Mouse (Mus musculus) spleen, embryonic (tissue): ENCODE results near the gene Ano10.
"Not testable (repeated sequence)": the region's sequence is repeated elsewhere in the genome, so short reads cannot be mapped to it uniquely, and the experiment has no call there.

Experiments
- CTCF ChIA-PET: fragments of 350-600 bp; sonication (Branson Sonifier 250); formaldehyde crosslinking; loops from one replicate; lab custom pipeline; 2022; lab: Charles Lee

Ano10 gene

DNA sequence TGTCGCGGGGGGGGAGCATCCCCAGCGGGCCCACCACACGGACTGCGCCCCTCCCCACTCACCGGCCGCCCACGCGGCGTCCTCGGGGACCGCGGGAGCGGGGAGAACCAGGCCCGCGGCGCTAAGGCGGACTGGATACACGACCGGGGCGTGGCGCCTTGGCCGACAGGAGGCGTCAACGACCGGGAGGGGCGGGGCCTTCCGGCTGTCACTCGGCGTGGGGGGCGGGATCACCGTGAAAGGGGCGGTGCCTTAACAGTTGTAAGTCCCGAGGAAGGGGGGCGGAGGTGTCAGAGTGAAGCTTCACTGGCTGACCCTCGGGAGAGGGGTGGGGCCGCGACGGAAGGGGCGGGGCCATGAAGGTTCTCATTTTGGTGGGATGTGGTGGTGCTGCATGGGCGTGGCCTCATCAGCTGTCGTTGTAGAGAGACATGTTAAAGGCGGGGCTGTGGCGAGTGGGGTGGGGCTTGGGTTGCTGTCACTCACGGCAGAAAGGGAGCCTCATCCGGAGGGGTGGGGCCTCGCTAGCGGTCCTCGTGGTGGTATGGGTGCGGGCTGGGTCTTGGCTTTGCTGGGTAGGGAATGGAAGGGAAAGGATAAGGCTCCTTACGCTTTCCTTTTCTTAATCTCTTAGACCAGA is at the start of gene Ano10:
Gene Ano10, minus strand, starts transcription at position 182 of the 640 bp plus-strand sequence.
- CTCF ChIA-PET: interaction anchor here (1.2 kb wide), 1 partner anchor 177 kb away, joined by 4 read pairs; the partner anchor contains the start of gene Snrk

DNA sequence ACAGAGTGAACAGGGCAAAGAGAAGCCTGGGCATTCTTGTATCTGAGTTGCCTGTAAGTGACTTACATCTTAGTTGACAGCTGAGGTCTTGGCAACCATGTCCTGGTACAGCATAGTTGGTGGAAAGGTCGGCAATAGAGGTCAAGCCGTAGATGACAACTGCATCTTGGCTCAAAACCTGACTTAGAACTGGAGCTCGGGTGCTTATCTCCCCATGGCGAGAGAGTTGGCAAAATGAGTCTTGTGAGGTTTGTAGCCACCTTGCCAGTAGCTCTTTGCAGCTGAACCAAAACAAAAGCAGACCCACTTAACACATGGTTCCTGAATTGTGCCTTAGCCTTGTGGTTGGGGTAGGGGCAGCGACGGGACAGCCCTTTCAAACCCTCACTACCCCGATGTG is 49.2 kb upstream of the Ano10 start:
- CTCF ChIA-PET: no interaction called here

DNA sequence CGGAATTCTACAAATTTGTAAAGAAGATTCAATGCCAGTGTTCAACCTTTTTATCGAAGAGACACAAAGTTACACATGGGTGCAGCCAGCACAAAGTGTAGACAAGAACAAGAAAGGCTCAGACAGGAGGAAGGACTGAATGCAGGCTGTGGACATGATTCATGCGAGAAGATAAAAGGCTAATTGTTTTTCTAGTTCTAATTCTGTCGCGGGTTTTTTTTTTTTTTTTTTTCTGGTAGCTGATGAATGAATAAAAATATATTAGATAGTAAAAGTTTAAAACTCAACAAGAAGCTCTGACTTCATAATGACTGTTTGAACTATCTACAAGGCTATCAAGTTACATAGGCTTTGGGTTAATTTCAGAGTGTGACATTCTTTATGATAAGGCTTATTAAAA is 45.7 kb upstream of the Ano10 start:
- CTCF ChIA-PET: interaction anchor here (0.6 to 0.7 kb wide), 2 partner anchors 492 to 1136 kb away, joined by 8 to 9 read pairs; no protein-coding TSS in a partner anchor

DNA sequence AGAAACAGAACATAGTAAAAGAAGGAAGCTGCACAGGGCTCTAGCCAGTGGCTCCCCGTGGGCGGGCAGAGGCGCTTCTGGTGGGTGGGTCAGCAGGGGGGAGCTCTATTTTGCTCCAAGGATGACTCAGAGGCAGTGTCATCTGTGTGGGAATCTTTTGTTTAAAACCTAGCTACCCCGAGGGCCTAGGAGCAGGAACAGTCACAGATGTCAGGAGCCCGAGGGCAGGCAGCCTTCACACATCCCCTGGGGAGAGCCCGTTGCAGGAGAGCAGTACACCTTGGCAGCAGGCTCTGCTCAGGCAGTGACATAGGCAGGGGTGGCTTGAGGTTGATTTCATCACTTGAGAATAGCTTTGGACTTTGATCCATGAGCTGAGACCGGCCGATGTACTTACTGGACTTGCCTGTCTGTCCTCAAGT is 43.3 kb upstream of the Ano10 start:
- CTCF ChIA-PET: no interaction called here

DNA sequence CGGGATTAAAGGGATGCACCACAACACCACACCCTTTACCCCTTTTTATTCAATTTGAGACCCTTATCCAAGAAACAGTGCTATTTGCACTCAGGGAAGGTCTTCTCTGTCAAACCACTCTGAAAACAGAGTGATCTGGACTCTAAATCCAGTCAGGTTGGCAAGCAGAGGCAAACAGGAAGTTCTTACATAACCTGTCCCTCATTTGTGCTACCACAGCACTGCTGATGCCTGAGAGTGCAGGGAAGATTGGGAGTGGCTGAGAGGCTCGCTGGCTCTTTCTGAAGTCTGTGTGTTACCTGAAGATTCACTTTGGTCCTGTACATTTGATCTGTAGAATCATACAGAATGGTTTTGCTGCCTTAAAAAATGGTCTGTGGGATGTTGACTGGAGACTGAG is 42.5 kb upstream of the Ano10 start:
- CTCF ChIA-PET: no interaction called here

DNA sequence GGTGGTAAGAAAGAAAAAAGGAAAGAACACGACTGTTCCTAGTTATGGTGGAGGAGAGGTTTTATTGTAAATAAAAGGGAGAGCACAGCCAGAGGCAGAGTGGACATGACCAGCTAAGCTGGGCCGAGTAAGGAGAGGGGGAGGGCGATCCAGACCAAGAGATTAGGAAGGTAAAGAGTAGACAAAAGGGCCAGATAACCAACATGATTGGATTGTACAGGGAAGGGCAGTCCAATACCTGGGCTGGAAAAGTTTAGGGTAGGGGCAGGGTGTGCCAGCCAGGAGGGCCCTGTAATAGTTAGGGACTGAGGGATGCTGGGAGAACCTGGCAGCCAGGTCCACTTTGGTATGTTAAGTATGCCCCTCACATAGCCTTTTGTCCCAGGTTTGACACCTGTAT is 34.0 kb upstream of the Ano10 start:
- CTCF ChIA-PET: no interaction called here

DNA sequence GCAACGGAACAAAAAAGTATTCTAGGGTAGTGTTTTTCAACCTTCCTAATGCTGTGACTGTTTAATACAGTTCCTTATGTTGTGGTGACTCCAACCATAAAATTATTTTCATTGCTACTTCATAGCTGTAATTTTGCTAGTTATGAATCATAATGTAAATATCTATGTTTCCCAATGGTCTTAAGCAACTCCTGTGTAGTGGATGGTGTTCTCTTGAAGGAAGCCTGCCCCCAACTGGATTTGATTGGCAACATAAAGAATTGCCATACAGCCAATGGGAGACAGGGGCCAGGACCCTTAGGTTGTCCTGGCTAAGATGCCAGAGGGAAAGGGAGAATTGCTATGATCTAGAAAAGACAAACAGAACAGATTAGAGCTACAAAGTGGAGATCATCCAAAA is 31.8 kb upstream of the Ano10 start:
- CTCF ChIA-PET: no interaction called here

DNA sequence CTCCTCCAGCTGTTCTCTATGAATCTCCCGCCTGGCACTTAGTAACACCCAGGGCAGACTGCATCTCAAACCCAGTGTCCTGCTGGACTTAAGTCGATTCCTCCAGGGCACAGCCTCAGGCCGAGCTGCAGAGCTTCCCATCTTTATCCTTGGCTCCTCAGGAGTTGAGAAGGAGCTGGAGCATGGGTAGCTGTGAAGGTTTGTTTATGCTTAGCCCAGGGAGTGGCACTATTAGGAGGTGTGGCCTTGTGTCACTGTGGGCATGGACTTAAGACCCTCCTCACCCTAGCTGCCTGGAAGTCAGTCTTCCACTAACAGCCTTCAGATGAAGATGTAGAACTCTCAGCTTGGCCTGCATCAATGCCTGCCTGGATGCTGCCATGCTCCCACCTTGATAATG is 28.1 kb upstream of the Ano10 start:
- CTCF ChIA-PET: no interaction called here

DNA sequence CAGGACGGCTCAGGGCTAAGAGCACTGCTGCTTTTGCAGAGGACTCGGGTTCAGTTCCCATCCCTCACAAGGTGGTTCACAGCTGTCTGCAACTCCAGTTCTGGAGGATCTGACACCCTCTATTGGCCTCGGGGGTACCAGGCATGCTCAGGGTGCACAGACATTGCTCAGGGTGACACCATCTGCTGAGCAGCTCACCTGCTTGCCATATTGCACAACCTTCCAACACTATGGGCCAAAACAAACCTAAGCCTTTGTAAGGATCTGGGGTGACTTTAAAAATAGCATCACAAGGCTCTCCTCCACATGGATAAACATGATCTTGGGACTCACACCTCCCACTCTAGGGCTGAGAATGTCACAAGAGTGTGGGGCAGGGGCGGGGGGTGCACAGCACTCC is 26.4 kb upstream of the Ano10 start:
- CTCF ChIA-PET: no interaction called here

DNA sequence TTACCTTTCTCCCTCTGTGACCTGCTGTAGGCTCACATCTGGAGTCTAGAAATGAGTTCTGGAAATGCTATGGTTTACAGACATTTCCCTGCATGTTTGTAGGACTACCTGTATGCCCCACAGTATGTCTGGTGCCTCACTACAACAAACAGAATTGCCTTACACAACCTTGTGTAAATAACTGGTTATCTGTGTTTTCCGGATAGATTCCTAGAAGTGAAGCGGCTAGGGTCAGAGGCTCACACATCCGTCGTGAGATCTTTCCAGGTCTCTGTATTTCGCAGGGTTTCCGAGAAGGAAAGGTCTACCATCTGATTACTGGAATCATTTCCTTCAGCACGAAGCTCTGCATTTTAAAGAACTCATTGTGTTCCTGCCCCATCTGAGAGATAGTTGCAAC is 22.3 kb upstream of the Ano10 start:
- CTCF ChIA-PET: no interaction called here

DNA sequence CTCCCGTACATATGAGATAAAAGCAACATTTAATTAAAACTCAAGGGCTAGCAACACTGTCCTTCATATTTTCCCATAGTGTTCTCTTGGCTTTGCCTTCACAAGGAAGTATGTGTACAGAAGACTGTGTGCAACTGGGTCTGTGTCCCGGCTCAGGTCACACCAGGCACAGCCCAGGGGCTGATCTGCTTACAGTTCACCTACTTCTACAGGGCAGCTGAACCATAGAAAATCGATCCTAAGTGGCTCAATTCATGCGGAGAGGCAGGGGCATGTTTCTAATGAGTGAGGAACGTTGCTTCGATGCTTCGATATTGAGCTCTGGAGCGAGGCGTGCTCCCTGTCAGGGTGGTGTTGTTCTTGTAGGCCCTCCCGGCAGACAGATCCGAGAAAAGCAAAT is 21.3 kb upstream of the Ano10 start:
- CTCF ChIA-PET: no interaction called here

DNA sequence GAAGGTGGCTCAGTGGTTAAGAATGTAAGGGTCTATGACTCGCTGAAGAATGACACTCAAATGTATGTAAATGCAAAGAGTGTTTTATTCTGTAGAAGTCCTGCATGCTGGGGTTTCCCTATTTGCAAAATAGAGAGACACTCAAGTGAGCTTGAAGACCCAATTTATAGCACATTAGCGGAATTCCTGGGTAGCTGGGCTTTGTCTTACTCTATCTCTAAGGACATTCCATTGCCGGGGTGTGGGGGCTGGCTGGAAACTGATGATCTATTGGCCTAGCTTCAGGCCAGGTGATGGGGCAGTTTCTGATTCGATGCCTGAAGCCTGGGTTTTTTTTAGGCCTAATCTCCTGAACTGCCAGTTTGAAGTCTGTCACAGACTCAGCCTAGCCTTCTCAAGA is 20.7 kb upstream of the Ano10 start:
- CTCF ChIA-PET: no interaction called here

DNA sequence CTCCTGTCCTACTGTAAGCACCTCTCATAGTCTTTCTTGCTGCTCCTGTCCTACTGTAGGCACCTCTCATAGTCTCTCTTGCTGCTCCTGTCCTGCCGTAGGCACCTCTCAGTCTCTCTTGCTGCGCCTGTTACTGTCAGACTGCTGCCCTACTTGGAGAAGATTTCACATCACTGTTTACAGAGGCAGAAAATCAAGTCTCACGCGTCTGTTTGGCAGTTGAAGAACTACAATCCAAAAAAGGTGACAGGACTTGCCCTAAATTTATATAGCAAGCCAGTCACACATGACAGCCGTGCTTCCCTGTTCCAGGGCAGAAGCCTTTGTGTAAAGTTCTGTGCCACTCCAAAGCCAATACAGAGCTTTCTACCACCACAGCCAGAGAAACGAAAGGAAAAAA is 20.2 kb upstream of the Ano10 start:
- CTCF ChIA-PET: no interaction called here

DNA sequence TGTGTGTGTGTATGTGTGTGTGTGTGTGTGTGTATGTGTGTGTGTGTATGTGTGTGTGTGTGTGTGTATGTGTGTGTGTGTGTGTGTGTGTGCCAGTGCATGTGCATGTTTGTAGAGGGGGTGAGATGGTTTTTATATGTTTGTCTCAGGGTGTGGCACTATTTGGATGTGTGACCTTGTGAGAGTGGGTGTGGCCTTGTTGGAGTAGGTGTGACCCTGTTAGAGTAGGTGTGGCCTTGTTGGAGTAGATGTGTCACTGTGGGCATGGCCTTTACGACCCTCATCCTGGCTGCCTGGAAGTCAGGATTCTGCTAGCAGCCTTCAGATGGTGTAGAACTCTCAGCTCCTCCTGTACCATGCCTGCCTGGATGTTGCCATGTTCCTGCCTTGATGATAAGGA is 18.9 kb upstream of the Ano10 start:
- CTCF ChIA-PET: not testable (repeated sequence)

DNA sequence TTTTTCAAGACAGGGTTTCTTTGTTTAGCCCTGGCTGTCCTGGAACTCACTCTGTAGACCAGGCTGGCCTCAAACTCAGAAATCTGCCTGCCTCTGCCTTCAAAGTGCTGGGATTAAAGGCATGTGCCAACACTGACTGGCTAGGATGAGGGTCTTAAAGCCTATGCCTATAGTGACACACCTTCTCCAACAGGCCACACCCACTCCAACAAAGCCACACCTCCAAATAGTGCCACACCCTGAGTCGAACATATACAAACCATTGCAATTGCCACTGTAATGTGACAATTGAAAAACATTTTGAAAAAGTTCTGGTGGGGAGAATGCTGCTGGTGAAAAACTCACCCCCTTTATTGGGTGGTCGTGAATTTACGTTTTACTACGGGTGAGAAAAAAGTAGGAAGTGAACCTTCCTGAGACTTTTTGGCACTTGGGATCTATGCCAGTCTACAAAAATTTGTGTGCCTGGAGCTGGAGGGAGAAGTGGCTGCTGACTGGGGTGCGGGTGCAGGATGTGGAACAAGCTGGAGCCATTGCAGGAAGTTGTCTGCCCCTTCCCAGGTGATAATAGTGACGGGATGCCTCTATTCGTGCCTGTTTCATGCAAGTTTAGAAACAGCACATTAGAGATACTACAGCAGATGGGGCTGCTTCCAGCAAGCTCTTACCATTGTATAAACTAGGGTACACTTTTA is 18.2 kb upstream of the Ano10 start:
- CTCF ChIA-PET: no interaction called here

DNA sequence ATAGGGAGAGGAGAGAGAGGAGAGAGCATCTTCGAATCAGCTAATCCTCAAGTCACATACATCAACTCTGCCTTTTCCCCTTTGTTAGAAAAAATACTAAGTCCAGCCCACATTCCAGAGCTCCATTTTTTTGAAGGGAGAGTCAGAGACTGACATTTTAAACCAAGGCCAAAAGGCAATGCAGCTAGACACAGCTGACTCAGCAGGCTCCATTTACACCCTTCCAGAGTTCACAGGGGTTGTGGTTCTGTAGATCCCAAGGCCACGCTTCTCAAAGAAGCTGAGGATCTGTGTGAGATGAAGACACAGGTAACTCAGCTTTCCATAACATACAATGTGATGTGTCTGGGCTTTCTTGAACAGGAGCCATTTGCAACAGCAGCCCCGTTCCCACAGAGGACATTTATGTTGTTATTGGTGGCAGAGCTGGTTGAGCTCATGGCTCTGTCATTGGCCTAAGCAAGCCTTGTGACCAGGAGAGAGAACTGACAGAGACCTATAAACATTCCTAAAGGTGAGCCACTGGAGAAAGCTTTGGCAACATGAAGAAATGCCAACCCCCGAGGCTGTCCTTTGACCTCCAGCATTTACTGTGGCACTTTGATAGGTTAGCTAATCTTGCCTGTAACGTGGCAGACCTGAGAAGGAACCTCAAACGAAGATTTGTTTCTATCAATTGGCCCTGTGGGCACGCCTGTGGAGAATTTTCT is 17.0 kb upstream of the Ano10 start:
- CTCF ChIA-PET: interaction anchor here (0.6 to 2.0 kb wide), 4 partner anchors 63 to 1817 kb away, joined by 3 to 8 read pairs (median 5); no protein-coding TSS in a partner anchor

DNA sequence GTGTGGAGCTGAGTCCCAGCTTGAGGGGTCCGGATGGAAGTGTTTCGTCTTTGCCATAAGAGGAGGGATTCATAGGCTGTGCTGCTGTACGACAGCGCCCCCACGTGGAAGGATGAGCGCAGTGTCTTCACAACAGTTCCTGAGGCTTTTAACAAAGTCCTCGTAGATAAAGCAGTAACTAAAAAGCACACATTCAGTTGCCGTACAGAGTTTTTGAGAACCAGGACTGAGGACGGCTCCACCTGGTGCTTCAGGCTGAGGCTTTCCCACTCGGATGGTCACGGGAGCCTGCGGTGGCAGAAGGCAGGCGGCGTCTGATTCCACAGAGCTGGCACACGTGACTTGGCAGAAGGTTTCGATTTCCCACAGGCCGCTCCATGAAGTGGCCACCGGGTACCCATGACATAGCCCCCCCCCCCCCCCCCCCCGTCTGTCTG is 16.4 kb upstream of the Ano10 start:
- CTCF ChIA-PET: interaction anchor here (1.1 to 2.0 kb wide), 3 partner anchors 62 to 68 kb away, joined by 3 to 8 read pairs (median 7); no protein-coding TSS in a partner anchor

DNA sequence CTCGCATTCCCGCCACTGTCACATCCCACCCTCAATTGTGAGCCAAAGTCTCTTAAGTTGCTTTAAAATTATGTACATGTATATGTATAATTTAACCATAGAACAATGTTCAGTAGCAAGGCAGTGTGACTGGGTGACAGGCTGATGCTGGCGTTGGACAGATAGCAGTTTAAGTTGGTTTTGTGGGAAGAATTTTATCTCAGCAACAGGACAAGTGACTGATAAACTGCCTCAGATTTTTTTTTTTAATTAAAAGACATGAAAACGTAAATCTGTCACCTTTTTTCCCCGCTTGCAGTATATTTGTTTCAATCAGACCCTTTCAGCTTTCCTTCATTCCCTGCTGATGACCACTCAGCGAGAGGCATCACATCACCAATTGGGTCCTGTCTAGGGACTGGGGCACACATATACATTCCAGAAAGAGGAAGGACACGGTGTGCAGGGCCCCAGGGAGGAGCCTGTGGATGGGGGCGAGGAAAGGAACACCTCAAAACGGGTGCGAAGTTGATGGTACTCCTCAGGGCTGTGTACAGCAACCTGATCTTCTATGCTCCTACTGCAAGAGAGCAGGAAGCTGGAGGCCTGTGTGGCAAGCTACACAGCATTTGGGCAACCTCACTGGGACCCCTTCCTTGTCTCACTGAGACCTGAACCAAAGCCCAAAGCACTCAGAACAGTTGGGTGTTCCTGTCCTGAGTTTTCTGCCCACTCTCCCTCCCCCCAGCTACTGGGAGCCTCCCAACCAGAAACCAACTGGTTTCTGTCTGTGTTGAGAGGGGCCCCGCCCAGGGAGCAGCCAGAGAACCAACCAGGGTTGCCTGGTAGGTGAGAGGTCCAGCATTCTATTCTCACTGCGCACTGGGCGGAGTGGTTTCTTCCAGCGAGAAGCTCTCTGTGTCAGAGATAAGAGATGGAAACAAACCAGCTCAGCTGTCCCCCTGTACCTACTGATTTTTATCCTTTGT is 15.1 kb upstream of the Ano10 start:
- CTCF ChIA-PET: interaction anchor here (0.7 to 2.0 kb wide), 2 partner anchors 28 to 61 kb away, joined by 3 to 7 read pairs; no protein-coding TSS in a partner anchor

DNA sequence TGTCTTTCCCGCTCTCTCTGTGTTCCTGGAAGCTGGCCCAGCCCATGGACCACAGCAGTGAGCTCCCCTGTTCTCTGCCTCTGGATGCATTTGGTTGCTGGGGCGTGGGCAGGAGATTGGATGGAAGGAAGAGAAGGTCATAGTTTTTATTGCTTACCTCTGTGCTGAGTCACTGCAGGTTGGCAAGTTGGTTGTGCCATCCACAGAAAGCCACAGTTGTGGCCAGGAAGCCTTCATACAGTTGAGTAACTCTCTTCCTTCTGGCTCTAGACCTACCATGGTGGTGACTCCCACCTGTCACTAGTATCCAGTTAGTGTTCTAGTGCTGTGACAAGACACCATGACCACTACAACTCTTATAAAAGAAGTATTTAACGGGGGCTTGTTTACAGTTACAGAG is 11.1 kb upstream of the Ano10 start:
- CTCF ChIA-PET: interaction anchor here (0.7 kb wide), 1 partner anchor 935 kb away, joined by 3 read pairs; no protein-coding TSS in a partner anchor

DNA sequence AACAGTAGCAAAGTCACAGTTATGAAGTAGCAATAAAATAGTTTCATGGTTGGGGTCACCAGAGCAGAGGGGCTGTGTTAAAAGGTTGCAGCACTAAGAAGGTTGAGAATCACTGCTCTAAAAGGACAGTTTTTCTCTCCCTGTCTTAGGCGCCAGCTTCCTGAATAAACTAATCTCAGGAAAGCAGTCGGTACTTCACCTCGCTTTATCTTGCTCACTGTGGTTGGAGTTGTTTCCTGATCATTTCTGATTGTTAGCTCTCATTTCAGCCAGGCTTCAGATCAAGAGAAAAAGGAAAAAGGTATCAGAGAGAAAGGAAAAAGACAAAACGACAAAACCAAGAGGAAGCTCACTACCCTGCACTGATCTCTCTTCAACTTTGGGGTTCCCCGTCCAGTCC is 1.9 kb upstream of the Ano10 start:
- CTCF ChIA-PET: no interaction called here

DNA sequence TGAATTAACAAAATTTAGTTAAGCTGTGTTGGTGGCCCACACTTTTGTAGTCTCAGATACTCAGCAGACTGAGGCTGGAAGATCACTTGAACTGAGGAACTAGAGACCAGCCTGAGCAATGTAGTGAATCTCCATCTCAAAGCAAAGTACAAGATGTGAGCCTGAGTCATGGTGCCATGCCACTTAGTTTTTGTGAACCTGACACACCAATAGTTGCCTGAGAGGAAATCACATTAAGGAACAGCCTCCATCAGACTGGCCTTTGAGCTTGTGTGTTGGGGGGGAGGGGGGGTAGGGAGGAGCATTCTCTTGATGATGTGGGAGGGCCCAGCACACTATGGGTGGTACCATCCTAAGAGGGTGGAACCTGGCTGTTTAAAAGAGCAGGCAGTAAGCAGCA is 1.2 kb upstream of the Ano10 start:
- CTCF ChIA-PET: interaction anchor here (0.5 kb wide), 1 partner anchor 50 kb away, joined by 3 read pairs; no protein-coding TSS in a partner anchor
